In genomic region chr8:92057857-92058256, GRCm38 (mm10) we compare ENCODE assay signal across 26 mouse cellular contexts.
DNase-seq lines count a peak whose midpoint lies in the region; ATAC-seq lines count a peak whose summit lies in the region.
"Had no signal": no experiment of that assay in that cellular context is flagged by ENCODE, and none has a peak within 500 bp of the region (broad histone marks: within the 10 kb centered on the region; RNA-seq: fewer than 3 reads in every experiment).

No protein-coding gene starts in this region.

- no peak overlapping the region for H3K9ac ChIP-seq in midbrain, embryonic 11.5 days (ENCODE audit: low read length)
- H3K9ac ChIP-seq in midbrain, embryonic 16.5 days (ENCODE audit: low read depth, low read length) = no peak overlapping the region
- no peak overlapping the region for H3K9ac ChIP-seq in midbrain, embryonic 13.5 days (replicated peaks)
- H3K9ac ChIP-seq in hindbrain, embryonic 16.5 days (ENCODE audit: low read depth, low read length) = no peak overlapping the region
- H3K9ac ChIP-seq: embryonic facial prominence, embryonic 13.5 days; embryonic facial prominence, embryonic 15.5 days; forebrain, embryonic 12.5 days had no signal

- H3K4me2 ChIP-seq in midbrain, embryonic 11.5 days = peak overlapping the region; percentile 12; the same call in 1 of the 2 replicates
- no peak overlapping the region for H3K4me2 ChIP-seq in midbrain, embryonic 16.5 days (ENCODE audit: low read length)
- no peak overlapping the region for H3K4me2 ChIP-seq in midbrain, embryonic 13.5 days (replicated peaks)
- H3K4me2 ChIP-seq in hindbrain, embryonic 16.5 days (ENCODE audit: low read length) = no peak overlapping the region
- H3K4me2 ChIP-seq: embryonic facial prominence, embryonic 13.5 days; embryonic facial prominence, embryonic 15.5 days; forebrain, embryonic 12.5 days had no signal

- peak; percentile 31 for ATAC-seq in midbrain, embryonic 11.5 days (ENCODE audit: low FRiP score)
- no peak for ATAC-seq in midbrain, embryonic 16.5 days
- peak; percentile 28; the same call in 1 of the 2 replicates for ATAC-seq in midbrain, embryonic 13.5 days
- ATAC-seq in hindbrain, embryonic 16.5 days = no peak
- ATAC-seq: activated CD4-positive, CD25-positive, alpha-beta regulatory T cell, adult 4 months; forebrain, embryonic 14.5 days; forebrain, embryonic 16.5 days; Patski had no signal

- peak overlapping the region; percentile 60 for H3K27ac ChIP-seq in midbrain, embryonic 11.5 days (ENCODE audit: low read depth, low read length)
- no peak overlapping the region for H3K27ac ChIP-seq in midbrain, embryonic 16.5 days (ENCODE audit: low read length)
- H3K27ac ChIP-seq in midbrain, embryonic 13.5 days = no peak overlapping the region
- no peak overlapping the region for H3K27ac ChIP-seq in hindbrain, embryonic 16.5 days (ENCODE audit: low read depth, low read length)
- H3K27ac ChIP-seq: embryonic facial prominence, embryonic 13.5 days; embryonic facial prominence, embryonic 15.5 days; forebrain, embryonic 10.5 days; forebrain, embryonic 12.5 days had no signal

- no peak overlapping the region for H3K4me3 ChIP-seq in midbrain, embryonic 11.5 days (ENCODE audit: low read depth, low read length)
- no peak overlapping the region for H3K4me3 ChIP-seq in midbrain, embryonic 16.5 days (ENCODE audit: low read depth, low read length)
- H3K4me3 ChIP-seq in midbrain, embryonic 13.5 days (replicated peaks) = no peak overlapping the region
- no peak overlapping the region for H3K4me3 ChIP-seq in hindbrain, embryonic 16.5 days (ENCODE audit: low read length)
- H3K4me3 ChIP-seq: embryonic facial prominence, embryonic 13.5 days; embryonic facial prominence, embryonic 15.5 days; erythroblast, embryonic 14.5 days; forebrain, embryonic 10.5 days; forebrain, embryonic 12.5 days had no signal

- peaks cover 36% of the 10 kb centered on the region for H3K4me1 ChIP-seq in midbrain, embryonic 11.5 days (ENCODE audit: control insufficient read depth, insufficient read depth, low read length)
- peaks cover 3% of the 10 kb centered on the region; the same call in 1 of the 2 replicates for H3K4me1 ChIP-seq in midbrain, embryonic 16.5 days (ENCODE audit: control insufficient read depth, insufficient read depth, low read length)
- peaks cover 28% of the 10 kb centered on the region for H3K4me1 ChIP-seq in midbrain, embryonic 13.5 days (replicated peaks)
- no peaks in the 10 kb centered on the region for H3K4me1 ChIP-seq in hindbrain, embryonic 16.5 days (ENCODE audit: control insufficient read depth, insufficient read depth, low read depth, low read length)
- H3K4me1 ChIP-seq: embryonic facial prominence, embryonic 13.5 days; embryonic facial prominence, embryonic 15.5 days had no signal

- no peaks in the 10 kb centered on the region for H3K36me3 ChIP-seq in midbrain, embryonic 11.5 days (ENCODE audit: control insufficient read depth, insufficient read depth, low read length)
- H3K36me3 ChIP-seq in midbrain, embryonic 16.5 days (ENCODE audit: control insufficient read depth, insufficient read depth, low read length) = no peaks in the 10 kb centered on the region
- no peaks in the 10 kb centered on the region for H3K36me3 ChIP-seq in midbrain, embryonic 13.5 days
- H3K36me3 ChIP-seq in hindbrain, embryonic 16.5 days (ENCODE audit: control insufficient read depth, insufficient read depth, low read length) = no peaks in the 10 kb centered on the region
- H3K36me3 ChIP-seq: embryonic facial prominence, embryonic 13.5 days; embryonic facial prominence, embryonic 15.5 days; forebrain, embryonic 10.5 days; forebrain, embryonic 12.5 days had no signal

- peak; percentile 95 for DNase-seq in midbrain, embryonic 11.5 days (ENCODE audit: low spot score, missing footprints)
- peak; percentile 46 for DNase-seq in retina, postnatal 1 day
- no peak for DNase-seq in retina, embryonic 14.5 days (ENCODE audit: low spot score)
- DNase-seq in Muller cell, postnatal 12 days (ENCODE audit: inconsistent ontology term) = no peak
- DNase-seq: adrenal gland, adult 8-10 months; adrenal gland, postnatal 14 days; adrenal gland, postnatal 36 days; cerebellum, adult 11 months; cerebellum, adult 18-20 months; cerebellum, adult 8-10 months; cerebellum, adult 9-11 months; cerebellum, postnatal 14 days; cerebellum, postnatal 36 days; embryo, embryonic 11 days had no signal

- H3K27me3 ChIP-seq in midbrain, embryonic 11.5 days (ENCODE audit: control insufficient read depth, insufficient read depth, low read length) = peaks cover 13% of the 10 kb centered on the region; the same call in 1 of the 2 replicates
- H3K27me3 ChIP-seq in midbrain, embryonic 16.5 days (ENCODE audit: control insufficient read depth, insufficient read depth, low read depth, low read length) = peaks cover 32% of the 10 kb centered on the region
- peaks cover 56% of the 10 kb centered on the region for H3K27me3 ChIP-seq in midbrain, embryonic 13.5 days
- H3K27me3 ChIP-seq in hindbrain, embryonic 16.5 days (replicated peaks; ENCODE audit: control insufficient read depth, insufficient read depth, low read length) = peaks cover 22% of the 10 kb centered on the region
- H3K27me3 ChIP-seq: Patski had no signal

- no peaks in the 10 kb centered on the region for H3K9me3 ChIP-seq in midbrain, embryonic 11.5 days (ENCODE audit: control insufficient read depth, low read length)
- 0 out of 2 replicates have a peak, but pooled peaks cover 4% of the 10 kb centered on the region for H3K9me3 ChIP-seq in midbrain, embryonic 16.5 days (replicated peaks; ENCODE audit: control insufficient read depth, low read length, poor library complexity, severe bottlenecking)
- H3K9me3 ChIP-seq in midbrain, embryonic 13.5 days = no peaks in the 10 kb centered on the region; the same call in 1 of the 2 replicates
- H3K9me3 ChIP-seq in hindbrain, embryonic 16.5 days (ENCODE audit: control insufficient read depth, low read length) = peaks cover 3% of the 10 kb centered on the region; the same call in 1 of the 2 replicates
- H3K9me3 ChIP-seq: embryonic facial prominence, embryonic 13.5 days; embryonic facial prominence, embryonic 15.5 days; forebrain, embryonic 12.5 days had no signal

- 16% methylated on average over 8 of the region's 8 CpGs for WGBS in midbrain, embryonic 11.5 days
- WGBS in midbrain, embryonic 16.5 days = 14% methylated on average over 8 of the region's 8 CpGs
- WGBS in midbrain, embryonic 13.5 days = 13% methylated on average over 8 of the region's 8 CpGs
- 42% methylated on average over 8 of the region's 8 CpGs for WGBS in hindbrain, embryonic 16.5 days

Comparison
In these comparisons a context has a peak if more than half of its experiments do, and no peak if none do; other contexts are left out.
1. ATAC-seq: peak in midbrain, embryonic 11.5 days (single experiment) and midbrain, embryonic 13.5 days (single experiment); none in midbrain, embryonic 16.5 days (single experiment) and hindbrain, embryonic 16.5 days (single experiment).
2. DNase-seq: peak in midbrain, embryonic 11.5 days (single experiment) and retina, postnatal 1 day (single experiment); none in retina, embryonic 14.5 days (single experiment) and Muller cell, postnatal 12 days (single experiment).